Mouse (Mus musculus) T-helper 1 cell (primary cell): ENCODE measurements around the gene Mpp1.

Experiments
- in situ Hi-C: fragments of 300-600 bp; cut with MboI, MseI; formaldehyde crosslinking; loops from one replicate; pipeline ENCODE4 v1.15.1; 2025; ENCODE audit warnings: high pct_unique_total_duplicates

Gene Mpp1

GRCm38 (mm10) chrX:75084774-75085508 is 45.9 kb downstream of the Mpp1 start, which contains the start of gene Gab3:
Gene Gab3 (minus strand): TSS chrX:75085458.
- in situ Hi-C loops: no loop called here

GRCm38 (mm10) chrX:75083982-75084773 is 46.6 kb downstream of the Mpp1 start:
- in situ Hi-C loops: no loop called here

GRCm38 (mm10) chrX:75082351-75082750 is 48.5 kb downstream of the Mpp1 start:
- in situ Hi-C loops: no loop called here
